Mouse (Mus musculus): ENCODE data around the gene Mylk4.

- TF ChIP-seq POLR2A (IDR thresholded peaks at IDR 0.05; ENCODE audit: low read depth, low read length): no peak
- no peak for TF ChIP-seq CTCF (IDR thresholded peaks at IDR 0.05; ENCODE audit: extremely low read depth, insufficient read length, insufficient replicate concordance, low read depth, low read length)
Observed at GRCm38 (mm10) chr13:32794619-32795018, 10.9 kb upstream of the Mylk4 start.
